Mouse (Mus musculus) liver, embryonic 14.5 days (tissue): ENCODE measurements around the gene Pcp2. TPM values are rescaled to one million over a fixed set of nuclear protein-coding genes. Genes with fewer than 3 reads are reported as not detected.

Experiments used
- ATAC-seq: fragments of 200-750 bp; cut with Nextera tagmentation; 2 replicates; pipeline ENCODE4 v1.8.0; 2017; ENCODE audit warnings: moderate number of reproducible peaks, mild to moderate bottlenecking, moderate library complexity; ENCODE audit not compliant: insufficient read depth
- DNase-seq, 3 experiments: peaks; one replicate each; pipeline ENCODE4 v3.0.0-alpha.2; 2012 to 2013; ENCODE audit warnings: low read depth in 3 of 3, low spot score in 3 of 3
- H3K27ac ChIP-seq: fragments of 300-500 bp; sonication (generic); 2 replicates; pipeline ENCODE4 v1.5.1; 2014; ENCODE audit warnings: moderate library complexity, mild to moderate bottlenecking, control low read depth, inconsistent platforms
- H3K27me3 ChIP-seq: fragments of 300-500 bp; sonication (generic); 2 replicates; pipeline ENCODE4 v1.6.1; 2014; ENCODE audit warnings: mild to moderate bottlenecking, low read length, moderate library complexity; ENCODE audit not compliant: control insufficient read depth, insufficient read depth
- H3K36me3 ChIP-seq: fragments of 300-500 bp; sonication (generic); replicated peaks from 2 replicates; pipeline ENCODE4 v1.6.1; 2014; ENCODE audit warnings: low read depth; ENCODE audit not compliant: control insufficient read depth, insufficient read depth
- H3K4me1 ChIP-seq, 2 experiments: fragments of 200-500 bp in 1 of 2; fragments of 300-500 bp in 1 of 2; sonication (generic) in 1 of 2; replicated peaks; 2 replicates each; pipeline ENCODE4 v1.6.1; 2012 to 2014; ENCODE audit warnings: antibody characterized with exemption in 1 of 2, inconsistent platforms in 1 of 2, low read length in 1 of 2; ENCODE audit not compliant: control insufficient read depth in 2 of 2, insufficient read depth in 2 of 2
- H3K4me2 ChIP-seq: fragments of 300-500 bp; sonication (generic); 2 replicates; pipeline ENCODE4 v1.6.1; 2014; ENCODE audit warnings: low read depth, mild to moderate bottlenecking, control low read depth, moderate library complexity
- H3K4me3 ChIP-seq, 2 experiments: fragments of 200-500 bp in 1 of 2; fragments of 300-500 bp in 1 of 2; sonication (generic) in 1 of 2; 2 replicates each; pipeline ENCODE4 v1.5.1; 2012 to 2014; ENCODE audit warnings: low read depth in 2 of 2, low read length in 2 of 2, mild to moderate bottlenecking in 2 of 2, control low read depth in 1 of 2, inconsistent platforms in 1 of 2, moderate library complexity in 1 of 2; ENCODE audit not compliant: insufficient read depth in 1 of 2
- H3K9ac ChIP-seq: fragments of 300-500 bp; sonication (generic); replicated peaks from 2 replicates; pipeline ENCODE4 v1.6.1; 2014; ENCODE audit warnings: mild to moderate bottlenecking, control low read depth, moderate library complexity
- H3K9me3 ChIP-seq: fragments of 300-500 bp; sonication (generic); 2 replicates; pipeline ENCODE4 v1.6.1; 2016; ENCODE audit warnings: low read length, mixed read lengths; ENCODE audit not compliant: control insufficient read depth
- CTCF ChIP-seq: IDR thresholded peaks from 2 replicates; pipeline ENCODE4 v1.5.1; 2016; ENCODE audit warnings: antibody characterized with exemption, low read depth, control low read depth
- EP300 ChIP-seq: IDR thresholded peaks from 2 replicates; pipeline ENCODE4 v1.6.1; 2016; ENCODE audit warnings: antibody characterized with exemption, low read depth
- WGBS: fragments of 180-500 bp; shearing (Covaris S2); extraction: QIAGEN DNeasy Blood & Tissue Kit; methylation state at CpG from one replicate; pipeline ENCODE4 v1.1.7; 2014; ENCODE audit not compliant: insufficient replicate concordance; 5-methylcytosine and 5-hydroxymethylcytosine counted together
- polyA plus RNA-seq, 2 experiments: library from polyadenylated mRNA; depleted of rRNA in 1 of 2; stranded (reverse) in 1 of 2; unstranded in 1 of 2; fragments of >200 nt; fragmentation: Nextera tagmentation in 1 of 2; extraction: Ambion mirVana in 1 of 2; gene quantifications; 2 replicates each; pipeline versions ENCODE4 v1.2.1 to v1.2.3; 2012 to 2014

Pcp2 gene
- polyA plus RNA-seq, 2 experiments: 0.19 TPM; not detected in 1

GRCm38 (mm10) chr8:3645804-3646203, 20.5 kb upstream of the Pcp2 start:
- H3K4me1 ChIP-seq: peaks cover 0 to 6% of the 10 kb centered on the region in 2 experiments; a peak in 2 of 4 replicates
- 9% methylated on average over 5 of the region's 5 CpGs for WGBS
- no peaks in the 10 kb centered on the region for H3K9me3 ChIP-seq
- H3K4me3 ChIP-seq: no peak overlapping the region
- H3K27ac ChIP-seq: no peak overlapping the region
- TF ChIP-seq CTCF: peak; percentile 69
- TF ChIP-seq EP300: no peak
- no peaks in the 10 kb centered on the region for H3K27me3 ChIP-seq
- no peak overlapping the region for H3K9ac ChIP-seq
- peaks cover 5% of the 10 kb centered on the region; the same call in 1 of the 2 replicates for H3K36me3 ChIP-seq
- DNase-seq (peak in 2 of 3 experiments; percentile 47 to 56), ATAC-seq (peak; percentile 73)
- H3K4me2 ChIP-seq: no peak overlapping the region

DNA sequence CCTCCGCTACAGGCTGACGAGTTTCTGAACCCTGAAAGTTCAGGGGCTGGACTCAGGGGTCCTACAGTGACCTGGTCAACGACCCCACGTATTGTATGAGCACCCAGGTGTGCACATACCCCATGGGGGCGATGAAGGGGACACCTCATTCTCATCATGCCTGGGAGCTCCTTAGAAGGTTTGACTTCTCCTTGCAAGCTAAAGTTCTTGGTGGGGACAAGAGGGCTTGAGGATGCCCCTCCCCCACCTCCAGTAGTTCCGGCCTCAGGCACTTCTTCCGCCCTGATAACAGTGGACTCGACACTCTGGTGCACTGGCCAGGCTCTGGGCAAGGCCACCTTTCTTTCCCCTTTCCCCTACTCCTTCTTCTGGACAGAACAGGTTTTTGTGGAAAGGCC, 6.1 kb upstream of the Pcp2 start:
- Histone ChIP-seq H3K4me3 (peak overlapping the region; percentile 69 to 89), H3K4me2 (peak overlapping the region; percentile 83), H3K27me3 (no peaks in the 10 kb centered on the region; the same call in 1 of the 2 replicates), H3K9me3 (no peaks in the 10 kb centered on the region), H3K27ac (no peak overlapping the region), H3K4me1 (peaks cover 12 to 16% of the 10 kb centered on the region in 2 experiments; a peak in 3 of 4 replicates), H3K9ac (peak overlapping the region; percentile 63), H3K36me3 (peaks cover 3% of the 10 kb centered on the region)
- ATAC-seq (peak; percentile 51), DNase-seq (peak; percentile 41 to 55 (median 43))
- WGBS: 2% methylated on average over 8 of the region's 8 CpGs
- TF ChIP-seq EP300: no peak
- no peak for TF ChIP-seq CTCF

GRCm38 (mm10) chr8:3630647-3631477, 5.5 kb upstream of the Pcp2 start, which contains the start of gene Stxbp2:
Stxbp2 (plus strand) TSS chr8:3630955.
- no peaks in the 10 kb centered on the region for H3K9me3 ChIP-seq
- peak within 1 kb of the TSS; percentile 69 to 89 for H3K4me3 ChIP-seq
- H3K36me3 ChIP-seq: peaks cover 3% of the 10 kb centered on the region
- DNase-seq (peak; percentile 66 to 75 (median 71)), ATAC-seq (peak; percentile 90)
- WGBS: 5% methylated on average over 47 of the region's 47 CpGs
- peaks cover 12 to 16% of the 10 kb centered on the region in 2 experiments; a peak in 3 of 4 replicates for H3K4me1 ChIP-seq
- H3K9ac ChIP-seq: peak within 1 kb of the TSS; percentile 63
- TF ChIP-seq EP300: no peak
- peak; percentile 27; the same call in 1 of the 2 replicates for TF ChIP-seq CTCF
- H3K27ac ChIP-seq: no peak within 1 kb of the TSS
- peak within 1 kb of the TSS; percentile 83 for H3K4me2 ChIP-seq
- H3K27me3 ChIP-seq: no peaks in the 10 kb centered on the region; the same call in 1 of the 2 replicates

GRCm38 (mm10) chr8:3628014-3628413, 2.7 kb upstream of the Pcp2 start:
- Histone ChIP-seq H3K36me3 (no peaks in the 10 kb centered on the region), H3K4me1 (peaks cover 12 to 16% of the 10 kb centered on the region in 2 experiments; a peak in 3 of 4 replicates), H3K27ac (no peak overlapping the region), H3K27me3 (no peaks in the 10 kb centered on the region; the same call in 1 of the 2 replicates), H3K4me3 (no peak overlapping the region), H3K4me2 (no peak overlapping the region), H3K9me3 (no peaks in the 10 kb centered on the region), H3K9ac (no peak overlapping the region)
- ATAC-seq (no peak), DNase-seq (no peak)
- 35% methylated on average over 5 of the region's 5 CpGs for WGBS
- TF ChIP-seq EP300 (no peak), CTCF (peak; percentile 62)

DNA sequence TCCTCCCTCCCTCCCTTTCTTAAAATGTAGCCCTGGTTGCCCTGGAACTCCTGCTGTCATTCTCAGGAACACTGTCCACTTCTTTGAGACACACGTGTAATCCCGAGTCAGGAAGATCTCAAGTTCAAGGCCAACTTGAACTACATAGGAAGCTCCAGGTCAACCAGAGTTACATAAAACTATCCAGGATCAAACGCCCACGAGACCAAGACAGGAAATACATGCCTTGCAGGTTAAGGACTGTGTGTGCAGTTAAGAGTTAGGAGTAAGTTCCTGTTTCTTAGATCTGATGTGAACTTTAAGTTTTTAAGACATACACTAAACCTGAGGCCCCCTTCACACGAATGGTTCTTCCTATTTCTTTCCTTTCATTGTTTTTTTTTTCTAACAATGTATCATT, 1.6 kb upstream of the Pcp2 start:
- H3K27me3 ChIP-seq: no peaks in the 10 kb centered on the region; the same call in 1 of the 2 replicates
- no peak for ATAC-seq
- H3K9me3 ChIP-seq: no peaks in the 10 kb centered on the region
- no peak overlapping the region for H3K9ac ChIP-seq
- H3K4me1 ChIP-seq: peaks cover 9 to 17% of the 10 kb centered on the region in 2 experiments; a peak in 3 of 4 replicates
- no peak overlapping the region for H3K27ac ChIP-seq
- WGBS: 19% methylated on average over 5 of the region's 5 CpGs
- H3K4me2 ChIP-seq: no peak overlapping the region
- DNase-seq: no peak
- no peak for TF ChIP-seq CTCF
- no peak for TF ChIP-seq EP300
- H3K36me3 ChIP-seq: no peaks in the 10 kb centered on the region
- H3K4me3 ChIP-seq: no peak overlapping the region
